Mouse (Mus musculus): ENCODE measurements around the gene Prkg1.

Prkg1 gene

GRCm38 (mm10) chr19:31078241-31078640, 686.6 kb downstream of the Prkg1 start:
- no peak for DNase-seq (ENCODE audit: extremely low read depth, insufficient read length, low spot score)

- DNase-seq (ENCODE audit: extremely low read depth, insufficient read length, low spot score), result no peak
These were observed 688.7 kb downstream of the Prkg1 start for GRCm38 (mm10) chr19:31076106-31076505.

- no peak for DNase-seq (ENCODE audit: extremely low read depth, insufficient read length, low spot score)
These were observed 690.1 kb downstream of the Prkg1 start for GRCm38 (mm10) chr19:31074717-31075063.

GRCm38 (mm10) chr19:31073959-31074716, 690.7 kb downstream of the Prkg1 start:
- DNase-seq (ENCODE audit: extremely low read depth, insufficient read length, low spot score), result no peak

- no peak for DNase-seq (ENCODE audit: extremely low read depth, insufficient read length, low spot score)
These were observed 699.5 kb downstream of the Prkg1 start for GRCm38 (mm10) chr19:31065206-31065781.

- no peak for DNase-seq (ENCODE audit: extremely low read depth, insufficient read length, low spot score)
These were observed 700.1 kb downstream of the Prkg1 start for GRCm38 (mm10) chr19:31064740-31065139.

GRCm38 (mm10) chr19:31046601-31047000, 718.2 kb downstream of the Prkg1 start:
- DNase-seq (ENCODE audit: extremely low read depth, insufficient read length, low spot score), result peak; percentile 3

GRCm38 (mm10) chr19:31040948-31041847, 723.6 kb downstream of the Prkg1 start:
- no peak for DNase-seq (ENCODE audit: extremely low read depth, insufficient read length, low spot score)

- no peak for DNase-seq (ENCODE audit: extremely low read depth, insufficient read length, low spot score)
These were observed 725.9 kb downstream of the Prkg1 start for GRCm38 (mm10) chr19:31038951-31039350.

GRCm38 (mm10) chr19:31031596-31031995, 733.2 kb downstream of the Prkg1 start:
- no peak for DNase-seq (ENCODE audit: extremely low read depth, insufficient read length, low spot score)

GRCm38 (mm10) chr19:31026797-31027196, 738.0 kb downstream of the Prkg1 start:
- no peak for DNase-seq (ENCODE audit: extremely low read depth, insufficient read length, low spot score)

- DNase-seq (ENCODE audit: extremely low read depth, insufficient read length, low spot score), result no peak
These were observed 753.2 kb downstream of the Prkg1 start for GRCm38 (mm10) chr19:31011528-31012133.

GRCm38 (mm10) chr19:30998572-30998971, 766.3 kb downstream of the Prkg1 start:
- no peak for DNase-seq (ENCODE audit: extremely low read depth, insufficient read length, low spot score)

GRCm38 (mm10) chr19:30990390-30990789, 774.4 kb downstream of the Prkg1 start:
- no peak for DNase-seq (ENCODE audit: extremely low read depth, insufficient read length, low spot score)

GRCm38 (mm10) chr19:30982436-30982835, 782.4 kb downstream of the Prkg1 start:
- no peak for DNase-seq (ENCODE audit: extremely low read depth, insufficient read length, low spot score)

GRCm38 (mm10) chr19:30978096-30978495, 786.7 kb downstream of the Prkg1 start:
- DNase-seq (ENCODE audit: extremely low read depth, insufficient read length, low spot score), result no peak

GRCm38 (mm10) chr19:30950610-30951009, 814.2 kb downstream of the Prkg1 start:
- DNase-seq (ENCODE audit: extremely low read depth, insufficient read length, low spot score), result no peak

- DNase-seq (ENCODE audit: extremely low read depth, insufficient read length, low spot score), result no peak
These were observed 816.6 kb downstream of the Prkg1 start for GRCm38 (mm10) chr19:30948202-30948601.

- no peak for DNase-seq (ENCODE audit: extremely low read depth, insufficient read length, low spot score)
These were observed 822.4 kb downstream of the Prkg1 start for GRCm38 (mm10) chr19:30942369-30942992.

- DNase-seq (ENCODE audit: extremely low read depth, insufficient read length, low spot score), result no peak
These were observed 826.8 kb downstream of the Prkg1 start for GRCm38 (mm10) chr19:30938058-30938457.
